Mouse (Mus musculus): Measurements from ENCODE around the gene Pnrc1.
"Not testable (repeated sequence)": the region's sequence is repeated elsewhere in the genome, so short reads cannot be mapped to it uniquely, and the experiment has no call there.

The Pnrc1 gene

DNA sequence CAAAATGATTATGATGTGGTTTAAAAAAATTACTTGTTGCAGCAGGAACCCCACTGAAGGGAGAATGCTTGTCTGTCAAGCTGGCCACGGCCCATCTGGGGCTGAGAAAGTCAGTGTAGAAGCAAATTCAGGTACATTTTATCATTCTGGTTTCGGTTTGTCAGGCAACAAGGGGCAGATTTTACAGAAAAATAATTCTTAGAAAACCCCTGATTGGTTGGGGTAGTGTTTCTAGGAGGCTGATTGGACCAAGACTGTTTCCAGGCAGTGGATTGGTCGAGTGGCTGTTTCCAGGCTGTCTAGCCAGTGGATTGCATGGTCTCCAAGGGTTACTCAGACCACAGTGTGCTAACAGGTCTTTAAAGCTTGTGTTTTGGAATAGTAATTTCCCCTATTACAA, at the start of gene Pnrc1:
Pnrc1 (minus strand) TSS at position 162 of the 400 bp plus-strand sequence.
- no peak for DNase-seq (ENCODE audit: low spot score in 2 of 2)

DNA sequence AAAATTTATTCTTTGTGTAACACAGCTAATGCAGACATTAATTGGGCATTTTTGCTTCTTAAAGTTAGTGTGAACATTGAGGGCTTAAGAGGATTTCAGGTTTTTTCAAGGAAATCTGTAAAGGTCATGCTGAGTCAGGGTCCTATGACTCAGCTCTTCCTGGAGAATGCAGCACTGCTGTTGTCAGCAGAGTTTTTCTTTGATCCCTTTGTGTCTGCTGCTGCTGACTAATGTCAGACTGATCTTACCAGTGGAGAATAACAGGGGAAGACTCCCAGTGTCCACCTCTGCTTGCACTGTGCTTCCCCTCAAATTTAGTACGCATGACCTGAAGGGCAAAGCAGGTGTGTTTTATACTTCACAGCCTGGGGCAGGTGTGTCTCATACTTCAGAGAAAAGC, 48.0 kb upstream of the Pnrc1 start:
- no peak for DNase-seq (ENCODE audit: low spot score in 2 of 2)

GRCm38 (mm10) chr4:33332956-33333455, 43.0 kb upstream of the Pnrc1 start:
- DNase-seq (ENCODE audit: low spot score in 2 of 2), result no peak

- no peak for DNase-seq (ENCODE audit: low spot score in 2 of 2)
Measured at GRCm38 (mm10) chr4:33331147-33331546, 41.2 kb upstream of the Pnrc1 start.

DNA sequence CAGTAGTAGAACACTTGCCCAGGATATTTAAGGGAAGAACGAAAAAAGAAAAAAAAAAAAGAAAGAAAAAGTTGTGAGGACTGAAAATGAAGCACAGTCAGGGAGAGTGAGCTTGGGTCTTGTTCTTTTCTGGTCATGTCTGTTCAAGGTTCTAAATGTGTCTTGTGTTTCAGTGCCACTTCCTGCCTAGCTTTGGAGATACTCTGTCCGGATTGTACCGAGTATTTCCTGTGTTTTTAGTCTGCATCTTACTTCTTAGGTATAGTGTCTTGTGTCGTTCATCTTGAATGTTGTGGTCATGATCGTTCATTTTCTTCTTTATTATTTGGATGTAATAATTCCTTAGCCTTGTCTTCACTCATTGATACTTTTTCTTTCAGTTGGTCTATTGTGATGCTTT, 25.9 kb upstream of the Pnrc1 start:
- no peak for DNase-seq (ENCODE audit: low spot score in 2 of 2)

DNA sequence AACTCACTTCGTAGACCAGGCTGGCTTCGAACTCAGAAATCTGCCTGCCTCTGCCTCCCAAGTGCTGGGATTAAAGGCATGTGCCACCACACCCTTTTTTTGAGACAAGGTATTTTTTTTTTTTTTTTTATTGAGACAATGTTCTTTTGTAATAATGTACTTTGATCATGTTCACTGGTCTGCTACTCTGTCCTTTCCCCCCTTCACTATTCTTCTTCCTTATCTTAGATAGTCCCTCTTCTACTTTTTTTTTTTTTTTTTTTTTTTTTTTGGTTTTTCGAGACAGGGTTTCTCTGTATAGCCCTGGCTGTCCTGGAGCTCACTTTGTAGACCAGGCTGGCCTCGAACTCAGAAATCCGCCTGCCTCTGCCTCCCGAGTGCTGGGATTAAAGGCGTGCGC, 24.2 kb upstream of the Pnrc1 start:
- DNase-seq (ENCODE audit: low spot score in 2 of 2), result not testable (repeated sequence)

DNA sequence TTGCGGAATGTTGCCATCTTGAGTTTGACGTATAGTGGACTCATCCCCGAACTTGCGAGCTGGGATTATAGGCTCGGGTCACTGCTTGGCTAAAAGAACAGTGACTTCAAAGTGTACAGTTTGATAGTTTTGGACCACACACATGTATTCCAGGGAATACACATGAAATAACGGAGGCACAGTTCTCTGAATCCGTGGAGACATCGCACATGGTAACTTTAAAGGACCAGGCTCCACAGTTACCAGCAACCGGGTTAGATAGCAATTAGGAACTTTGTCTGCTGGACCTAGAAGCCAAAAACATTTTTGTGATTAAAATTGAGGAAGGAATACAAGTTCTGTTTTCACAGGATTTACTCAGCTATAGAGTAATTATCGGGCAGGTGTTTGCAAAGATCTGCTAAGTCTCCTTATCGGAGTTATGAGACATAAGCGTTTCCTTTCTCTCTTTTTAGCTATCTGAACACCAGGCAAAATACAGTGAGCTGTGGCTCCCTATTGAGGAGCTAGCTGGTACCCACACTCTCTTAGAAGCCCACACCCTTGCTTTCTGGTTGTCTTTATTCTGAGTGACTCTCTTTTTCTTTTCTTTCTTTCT, 21.0 kb upstream of the Pnrc1 start:
- no peak for DNase-seq (ENCODE audit: low spot score in 2 of 2)

DNA sequence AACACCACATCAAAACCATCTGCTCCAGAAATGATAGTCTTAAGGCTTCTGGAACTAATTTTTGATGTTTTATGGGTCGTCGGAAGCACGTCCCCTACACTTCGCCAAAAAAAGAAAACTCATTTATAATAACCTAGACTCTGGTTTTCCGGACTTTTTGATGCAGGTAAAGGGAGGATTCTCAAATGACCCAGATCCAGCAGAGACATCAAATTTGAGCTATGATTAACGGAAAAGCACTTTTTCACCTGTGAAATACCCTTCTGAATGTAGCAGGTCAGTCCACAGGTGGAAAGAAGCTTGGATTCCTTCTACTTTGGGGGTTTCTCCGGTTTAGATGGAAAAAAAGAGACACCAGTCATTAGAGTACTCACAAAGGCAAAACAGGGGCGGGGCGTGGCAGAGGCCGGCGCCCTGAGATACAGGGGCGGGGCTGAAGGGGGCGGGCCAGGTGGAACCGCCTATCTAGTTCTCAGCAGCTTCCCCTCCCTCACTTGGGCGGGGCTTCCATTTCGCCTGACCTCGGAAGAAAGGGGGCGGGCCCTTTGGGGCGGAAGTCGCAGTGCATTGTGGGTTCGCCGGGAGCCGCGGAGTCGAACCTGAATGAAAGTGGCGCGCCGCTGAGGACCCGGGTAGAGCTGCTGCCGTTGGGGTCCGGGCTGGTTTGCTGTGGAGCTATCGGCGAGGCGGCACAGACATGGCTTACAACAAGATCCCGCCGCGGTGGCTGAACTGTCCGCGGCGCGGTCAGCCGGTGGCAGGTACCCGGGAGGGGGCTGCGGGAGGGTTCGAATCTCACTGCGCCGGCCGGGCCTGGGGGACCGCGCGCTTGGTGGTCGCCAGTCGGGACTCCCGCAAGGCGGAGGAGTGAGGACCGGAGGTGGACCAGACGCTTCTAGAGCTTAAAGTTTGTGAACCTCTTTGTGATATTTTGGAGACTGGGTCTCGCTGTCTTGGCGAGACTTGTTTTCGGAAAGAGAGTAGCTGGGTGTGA, 20.1 kb upstream of the Pnrc1 start, which contains the start of gene Rngtt:
Rngtt (plus strand) TSS at position 548 of the 994 bp plus-strand sequence.
- peak; percentile 84 to 94 for DNase-seq (ENCODE audit: low spot score in 2 of 2)

GRCm38 (mm10) chr4:33307146-33307545, 17.2 kb upstream of the Pnrc1 start:
- DNase-seq (ENCODE audit: low spot score in 2 of 2), result no peak

- DNase-seq (ENCODE audit: low spot score in 2 of 2), result no peak
Measured at GRCm38 (mm10) chr4:33303057-33303456, 13.1 kb upstream of the Pnrc1 start.

GRCm38 (mm10) chr4:33300891-33301665, 11.1 kb upstream of the Pnrc1 start:
- DNase-seq (ENCODE audit: low spot score in 2 of 2), result not testable (repeated sequence)

DNA sequence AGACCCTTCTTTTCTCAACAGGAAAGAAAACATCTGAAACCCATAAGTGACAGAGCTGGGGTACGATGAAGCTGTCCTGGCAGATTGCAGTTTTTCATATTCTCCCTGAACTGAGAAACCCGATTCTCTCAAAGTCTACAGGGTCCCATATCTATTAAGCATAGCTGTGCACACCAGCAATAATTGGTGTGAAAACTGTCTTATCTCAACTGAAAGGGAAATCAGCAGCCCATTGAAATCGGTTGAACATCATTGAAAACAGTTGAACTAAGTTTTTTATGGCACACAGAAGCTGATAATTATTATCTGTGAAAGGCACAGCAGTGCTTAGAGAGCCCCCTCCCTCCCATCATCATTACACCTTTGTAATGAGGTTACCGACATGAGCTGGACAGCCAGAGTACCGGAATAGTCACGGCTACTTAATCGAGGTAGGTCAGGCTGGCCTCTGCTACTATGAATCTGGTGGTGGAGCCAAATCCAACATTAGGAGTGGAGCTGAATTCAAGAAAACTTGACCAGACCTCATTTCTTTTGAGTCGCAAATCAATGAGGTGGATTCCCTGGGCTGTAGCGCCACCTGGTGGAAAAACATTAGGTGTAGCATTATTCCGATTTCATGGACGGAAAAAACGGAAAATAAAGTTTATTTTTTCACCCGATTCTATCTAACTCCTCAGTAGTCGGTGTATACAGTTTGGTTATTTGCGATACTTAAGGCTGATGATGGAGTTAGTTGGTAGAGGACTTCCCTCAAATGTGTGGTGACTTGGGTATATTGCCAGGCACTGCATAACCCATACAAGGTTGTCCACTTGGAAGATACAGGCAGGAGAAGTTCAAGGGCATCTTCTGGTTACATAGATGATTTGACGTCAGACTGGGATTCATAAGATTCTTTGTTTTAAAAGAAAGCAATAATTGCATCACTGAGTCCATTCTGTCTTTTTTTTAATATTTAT, 2.7 kb upstream of the Pnrc1 start:
- peak; percentile 54 to 74 for DNase-seq (ENCODE audit: low spot score in 2 of 2)

DNA sequence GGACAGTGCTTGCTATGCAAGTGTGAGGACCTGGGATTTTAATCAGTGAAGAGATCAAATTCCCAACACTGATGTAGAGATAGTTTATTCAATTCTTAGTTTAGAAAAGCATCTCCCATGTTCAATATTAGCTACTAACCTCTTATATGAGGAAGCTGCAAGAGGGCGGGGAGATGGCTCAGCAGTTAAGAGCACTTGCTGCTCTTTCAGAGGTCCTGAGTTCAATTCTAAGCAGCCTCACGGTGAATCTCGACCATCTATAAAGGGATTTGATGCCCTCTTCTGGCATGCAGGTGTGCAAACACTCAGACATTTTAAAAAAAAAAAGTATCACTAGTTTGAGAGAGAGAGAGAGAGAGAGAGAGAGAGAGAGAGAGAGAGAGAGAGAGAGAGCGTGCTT, 915 bp upstream of the Pnrc1 start:
- no peak for DNase-seq (ENCODE audit: low spot score in 2 of 2)

- DNase-seq (ENCODE audit: low spot score in 2 of 2), result no peak
Measured at GRCm38 (mm10) chr4:33289106-33289650, 785 bp downstream of the Pnrc1 start.

DNA sequence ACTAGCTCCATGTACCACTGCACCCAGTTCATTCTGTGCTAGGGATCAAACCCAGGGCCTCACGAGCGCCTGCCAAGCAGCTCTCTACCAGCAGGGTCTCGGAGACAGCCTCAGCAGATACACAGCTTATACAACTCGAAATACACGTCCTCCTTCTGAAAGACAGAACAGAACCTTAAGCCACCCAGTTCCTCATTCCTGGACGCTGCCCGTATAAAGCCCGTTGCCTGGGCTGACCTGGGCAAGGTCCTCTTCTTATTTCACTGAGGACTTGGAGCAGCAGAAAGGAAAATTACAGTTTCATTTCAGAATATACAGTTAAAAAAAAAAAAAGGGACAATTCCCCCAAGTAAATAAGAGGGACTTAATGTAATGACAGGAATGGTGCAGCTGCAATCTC, 4.5 kb downstream of the Pnrc1 start:
- DNase-seq (ENCODE audit: low spot score in 2 of 2), result no peak

- DNase-seq (ENCODE audit: low spot score in 2 of 2), result no peak
Measured at GRCm38 (mm10) chr4:33284083-33284880, 5.7 kb downstream of the Pnrc1 start.

- DNase-seq (ENCODE audit: low spot score in 2 of 2), result no peak
Measured at GRCm38 (mm10) chr4:33281891-33282685, 7.9 kb downstream of the Pnrc1 start.

DNA sequence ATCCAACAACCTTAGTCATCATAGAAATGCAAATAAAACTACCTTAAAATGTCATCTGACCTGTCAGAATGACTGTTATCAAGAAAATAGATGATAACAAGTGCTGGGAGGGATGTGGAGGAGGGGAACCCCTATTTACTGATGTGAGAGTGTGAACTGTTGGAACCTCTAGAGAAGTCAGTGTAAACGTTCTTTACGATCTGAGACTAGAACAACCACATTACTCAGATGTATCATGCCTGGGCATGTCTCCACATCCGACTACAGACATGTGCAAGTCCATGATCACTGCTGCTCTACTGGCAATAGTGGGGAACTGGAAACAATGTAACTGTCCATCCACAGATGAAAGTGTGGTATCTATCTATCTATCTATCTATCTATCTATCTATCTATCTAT, 16.5 kb downstream of the Pnrc1 start:
- no peak for DNase-seq (ENCODE audit: low spot score in 2 of 2)
